Mouse (Mus musculus) small intestine, adult 2 months (tissue): ENCODE data around the gene Bglap3. TPM values are rescaled to one million over a fixed set of nuclear protein-coding genes. Genes with fewer than 3 reads are reported as not detected.

Experiments
- H3K27ac ChIP-seq: fragments of 200-500 bp; 2 replicates; pipeline ENCODE4 v1.5.1; 2012; ENCODE audit warnings: low read depth, low read length, control low read depth, inconsistent platforms; ENCODE audit not compliant: insufficient read depth
- H3K27me3 ChIP-seq: fragments of 200-500 bp; 2 replicates; pipeline ENCODE4 v1.6.1; 2012; ENCODE audit warnings: mild to moderate bottlenecking, moderate library complexity, low read length, inconsistent platforms; ENCODE audit not compliant: control insufficient read depth, insufficient read depth
- H3K36me3 ChIP-seq: fragments of 200-500 bp; 2 replicates; pipeline ENCODE4 v1.6.1; 2012; ENCODE audit warnings: mild to moderate bottlenecking, low read length, control low read depth, inconsistent platforms; ENCODE audit not compliant: control insufficient read depth, insufficient read depth
- H3K4me1 ChIP-seq: fragments of 200-500 bp; 2 replicates; pipeline ENCODE4 v1.6.1; 2012; ENCODE audit warnings: low read length, inconsistent platforms, mixed read lengths; ENCODE audit not compliant: control insufficient read depth, insufficient read depth, insufficient read length
- H3K4me3 ChIP-seq: fragments of 200-500 bp; 2 replicates; pipeline ENCODE4 v1.5.1; 2012; ENCODE audit warnings: low read depth, mild to moderate bottlenecking, control low read depth, inconsistent platforms, low read length, moderate library complexity
- CTCF ChIP-seq: fragments of 200-500 bp; IDR thresholded peaks from 2 replicates; pipeline ENCODE4 v1.5.1; 2012; ENCODE audit warnings: low read depth, mild to moderate bottlenecking, control low read depth, inconsistent platforms, low read length, moderate library complexity, mixed read lengths; ENCODE audit not compliant: insufficient replicate concordance, insufficient read length; ENCODE audit errors: extremely low read depth
- POLR2A ChIP-seq: fragments of 200-500 bp; IDR thresholded peaks from 2 replicates; pipeline ENCODE4 v1.6.1; 2012; ENCODE audit warnings: low read depth, mild to moderate bottlenecking, control low read depth, inconsistent platforms, low read length, moderate library complexity
- WGBS: fragments of 180-500 bp; shearing (Covaris S2); methylation state at CpG from one replicate; pipeline ENCODE4 v1.1.7; 2018; 5-methylcytosine and 5-hydroxymethylcytosine counted together
- polyA plus RNA-seq: library from polyadenylated mRNA; depleted of rRNA; stranded (reverse); fragments of >200 nt; gene quantifications from 2 replicates; pipeline ENCODE4 v1.2.3, GENCODE M21; 2012

Gene Bglap3
- polyA plus RNA-seq, 1 experiment: 2.2 TPM

DNA sequence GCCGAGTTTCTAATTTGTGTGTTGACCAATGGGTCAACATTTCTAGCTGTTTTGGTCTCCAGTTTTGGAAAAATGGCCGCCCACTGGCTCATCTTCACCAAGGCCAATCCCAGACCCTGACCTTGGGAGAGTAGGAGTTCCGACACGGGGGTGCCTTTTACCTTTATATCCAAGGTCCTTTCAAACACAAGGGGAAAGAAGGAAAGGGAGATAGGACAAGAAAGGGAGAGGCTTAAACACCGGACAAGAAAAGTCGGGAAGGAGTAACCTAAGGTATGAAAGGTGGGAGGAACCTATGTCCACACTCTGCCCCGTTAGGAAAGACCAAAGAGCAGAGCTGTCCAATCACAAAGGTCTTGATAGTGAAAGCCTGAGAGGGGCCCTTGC is 38.1 kb upstream of the Bglap3 start:
- Histone ChIP-seq H3K36me3 (peaks cover 18% of the 10 kb centered on the region), H3K4me3 (peak overlapping the region; percentile 35; the same call in 1 of the 2 replicates), H3K27ac (peak overlapping the region; percentile 94), H3K27me3 (no peaks in the 10 kb centered on the region), H3K4me1 (peaks cover 35% of the 10 kb centered on the region)
- TF ChIP-seq POLR2A (no peak), CTCF (no peak)
- 12% methylated on average over 7 of the region's 7 CpGs for WGBS

DNA sequence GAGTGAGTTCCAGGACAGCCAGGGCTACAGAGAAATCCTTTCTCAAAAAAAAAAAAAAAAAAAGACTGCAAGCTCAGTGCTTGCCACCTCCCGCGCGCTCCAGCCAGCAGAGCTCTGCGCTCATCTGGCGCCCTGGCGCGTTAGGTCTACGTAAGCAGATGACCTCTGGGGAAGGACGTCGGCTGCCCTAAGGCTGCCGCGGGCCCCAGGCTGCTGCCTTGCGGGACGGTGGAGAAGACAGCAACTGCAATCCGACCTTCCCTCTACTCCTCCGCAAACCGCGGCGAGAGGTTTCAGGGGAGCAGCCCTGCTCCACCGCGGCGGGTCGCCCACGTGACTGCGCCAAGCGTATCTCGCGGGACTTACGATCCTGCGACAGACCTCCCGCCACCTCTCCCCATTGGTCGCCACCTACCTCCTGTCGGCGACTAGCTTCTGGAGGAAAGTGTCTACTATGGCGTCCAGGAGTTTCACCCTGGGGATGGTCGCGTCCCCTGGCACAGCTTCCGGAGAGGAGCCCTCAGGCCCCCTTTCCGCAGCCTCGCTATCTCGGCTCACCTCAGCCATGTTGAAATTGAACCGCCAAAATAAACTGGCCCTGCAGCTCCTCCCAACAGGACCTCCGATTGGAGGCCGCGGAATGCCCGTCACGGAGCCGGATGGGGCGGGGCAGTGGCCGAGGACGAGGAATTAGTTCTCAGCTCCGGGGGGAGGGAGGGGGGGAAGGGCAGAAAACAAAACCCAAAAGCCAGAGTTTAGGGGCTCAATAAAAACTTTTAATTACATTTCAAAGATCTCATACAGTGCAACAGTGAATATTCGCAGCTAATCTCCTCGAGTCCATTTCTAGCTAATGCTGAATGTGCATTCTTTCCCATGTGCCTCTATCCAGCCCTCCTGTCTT is 37.5 kb upstream of the Bglap3 start, which contains the start of gene Pmf1:
Gene Pmf1 (minus strand): TSS at position 591 of the 904 bp plus-strand sequence.
- Histone ChIP-seq H3K4me1 (peaks cover 29% of the 10 kb centered on the region), H3K4me3 (peak within 1 kb of the TSS; percentile 78), H3K27ac (peak within 1 kb of the TSS; percentile 94), H3K27me3 (no peaks in the 10 kb centered on the region), H3K36me3 (peaks cover 16% of the 10 kb centered on the region)
- under 1% methylated on average over 54 of the region's 54 CpGs for WGBS
- peak; percentile 81 for TF ChIP-seq POLR2A
- TF ChIP-seq CTCF: no peak

DNA sequence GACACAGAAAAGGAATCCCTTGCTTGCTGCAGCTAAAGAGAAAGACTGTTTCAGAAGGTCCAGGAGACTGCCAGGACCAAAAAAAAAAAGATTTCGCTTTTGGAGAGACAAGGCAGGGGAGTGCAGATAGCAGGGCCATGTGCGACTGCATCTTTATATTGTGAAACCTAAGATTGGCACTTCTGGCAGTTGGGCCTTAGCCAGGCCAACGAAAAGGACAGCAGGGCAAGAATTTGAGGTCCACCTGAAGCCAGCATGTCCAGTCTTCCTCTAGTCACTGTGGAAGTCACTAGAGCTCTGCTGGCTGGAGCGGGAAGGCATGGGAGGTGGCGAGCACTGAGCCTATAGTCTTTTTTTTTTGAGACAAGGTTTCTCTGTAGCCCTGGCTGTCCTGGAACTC is 36.4 kb upstream of the Bglap3 start:
- Histone ChIP-seq H3K4me1 (peaks cover 26% of the 10 kb centered on the region; the same call in 1 of the 2 replicates), H3K27me3 (no peaks in the 10 kb centered on the region), H3K36me3 (peaks cover 16% of the 10 kb centered on the region), H3K27ac (no peak overlapping the region), H3K4me3 (peak overlapping the region; percentile 15)
- WGBS: 24% methylated on average over 5 of the region's 5 CpGs
- no peak for TF ChIP-seq CTCF
- no peak for TF ChIP-seq POLR2A

DNA sequence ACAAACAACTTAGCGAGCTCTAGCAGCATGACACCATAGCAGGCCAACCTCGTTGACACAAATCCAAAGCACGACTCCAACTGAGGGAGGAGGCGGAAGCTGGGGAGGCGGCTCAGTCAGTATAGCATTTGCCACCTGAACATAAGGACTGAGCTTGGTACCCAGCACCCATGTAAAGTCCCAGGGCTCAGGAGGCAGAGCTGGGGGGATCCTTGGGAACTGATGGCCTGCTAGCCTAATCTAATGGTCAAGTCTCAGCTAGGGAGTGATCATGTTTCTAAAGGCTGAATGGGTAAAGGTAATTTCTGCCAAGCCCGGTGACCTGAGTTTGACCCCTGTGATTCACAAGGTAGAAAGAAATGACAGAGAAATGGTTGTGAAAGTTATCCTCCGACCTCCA is 35.0 kb upstream of the Bglap3 start:
- 45% methylated on average over 7 of the region's 7 CpGs for whole genome bisulfite sequencing
- Histone ChIP-seq H3K4me1 (peaks cover 24% of the 10 kb centered on the region; the same call in 1 of the 2 replicates), H3K27me3 (no peaks in the 10 kb centered on the region), H3K4me3 (no peak overlapping the region), H3K27ac (no peak overlapping the region), H3K36me3 (peaks cover 10% of the 10 kb centered on the region)
- TF ChIP-seq POLR2A: no peak
- no peak for TF ChIP-seq CTCF

DNA sequence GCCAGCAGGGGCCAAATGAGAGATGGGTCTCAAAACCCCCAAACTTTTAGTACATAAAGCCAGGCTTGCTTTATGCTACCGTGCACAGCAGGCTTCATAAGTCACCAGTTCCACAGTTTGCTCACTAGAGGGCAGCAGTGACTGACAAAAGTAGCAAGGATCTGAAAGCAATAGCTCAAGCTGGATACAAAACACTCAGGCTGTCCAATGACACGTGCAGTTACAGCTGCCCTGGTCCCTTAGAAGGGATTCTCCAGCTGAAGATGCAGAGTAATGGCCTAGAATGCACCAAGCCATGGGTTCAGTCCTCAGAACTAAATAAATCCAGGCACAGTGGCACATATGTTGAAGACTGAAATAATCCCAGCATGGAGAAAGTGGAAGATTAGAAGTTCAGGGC is 34.5 kb upstream of the Bglap3 start:
- TF ChIP-seq POLR2A (no peak), CTCF (peak; percentile 45; the same call in 1 of the 2 replicates)
- WGBS: 1% methylated on average over 2 of the region's 2 CpGs
- H3K27me3 ChIP-seq: no peaks in the 10 kb centered on the region
- H3K4me1 ChIP-seq: peaks cover 21% of the 10 kb centered on the region; the same call in 1 of the 2 replicates
- no peak overlapping the region for H3K27ac ChIP-seq
- peaks cover 6% of the 10 kb centered on the region for H3K36me3 ChIP-seq
- H3K4me3 ChIP-seq: no peak overlapping the region

DNA sequence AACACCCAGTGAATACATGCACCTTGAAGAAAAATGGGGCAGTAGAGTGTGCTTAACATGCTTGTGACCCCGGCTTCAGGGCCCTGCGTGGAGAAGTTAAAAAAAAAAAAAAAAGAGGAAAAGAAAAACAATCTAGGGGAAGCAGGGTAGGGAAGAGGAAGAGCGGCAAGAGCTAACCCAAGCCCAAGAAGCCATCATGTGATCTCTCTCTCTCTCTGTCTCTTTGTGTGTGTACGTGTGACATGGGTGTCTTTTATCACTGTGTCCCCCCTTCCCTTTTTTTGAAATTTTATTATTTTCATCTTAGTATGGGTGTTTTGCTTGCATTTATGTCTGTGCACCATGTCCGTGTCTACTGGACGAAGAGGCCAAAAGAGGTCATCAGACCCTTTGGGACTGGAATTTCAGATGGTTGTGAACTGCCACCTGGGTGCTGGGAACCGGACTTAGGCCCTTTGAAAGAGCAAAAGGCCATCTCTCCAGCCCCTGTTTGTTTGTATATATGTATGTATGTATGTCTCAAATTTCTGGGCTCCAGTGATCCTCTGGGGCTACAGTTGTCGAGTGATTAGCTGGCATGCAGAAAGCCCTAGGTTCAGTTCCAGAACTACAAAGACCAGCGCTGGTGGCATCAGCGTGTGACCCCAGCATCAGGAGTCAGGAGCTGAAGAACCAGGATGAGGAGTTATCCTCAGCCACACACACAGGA is 31.1 kb upstream of the Bglap3 start:
- Histone ChIP-seq H3K27ac (no peak overlapping the region), H3K36me3 (peaks cover 8% of the 10 kb centered on the region; the same call in 1 of the 2 replicates), H3K4me3 (no peak overlapping the region), H3K4me1 (peaks cover 9% of the 10 kb centered on the region; the same call in 1 of the 2 replicates), H3K27me3 (no peaks in the 10 kb centered on the region)
- 91% methylated on average over 10 of the region's 10 CpGs for WGBS
- no peak for TF ChIP-seq CTCF

DNA sequence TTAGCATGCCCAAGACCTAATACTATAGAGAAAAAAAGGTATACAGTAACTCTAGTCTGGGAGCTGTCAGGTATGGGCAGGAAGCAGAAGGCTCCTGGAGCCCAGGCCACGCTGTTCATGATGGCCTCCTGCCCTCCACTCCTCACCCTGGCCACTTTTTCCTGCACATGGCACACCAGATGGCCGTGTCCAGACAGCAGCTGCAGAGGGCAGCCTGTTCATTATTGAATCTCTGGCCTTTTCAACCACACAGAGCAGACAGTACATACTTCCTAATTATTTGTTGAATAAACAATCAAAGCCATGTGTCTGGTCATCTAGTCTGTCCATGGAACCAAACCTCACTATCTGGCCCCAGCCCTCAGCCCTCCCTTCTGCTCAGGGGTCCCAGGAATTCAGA is 26.1 kb upstream of the Bglap3 start:
- H3K36me3 ChIP-seq: peaks cover 14% of the 10 kb centered on the region; the same call in 1 of the 2 replicates
- TF ChIP-seq POLR2A (no peak), CTCF (no peak)
- no peaks in the 10 kb centered on the region for H3K4me1 ChIP-seq
- H3K27ac ChIP-seq: no peak overlapping the region
- 89% methylated on average over 2 of the region's 2 CpGs for WGBS
- no peaks in the 10 kb centered on the region for H3K27me3 ChIP-seq
- no peak overlapping the region for H3K4me3 ChIP-seq
